Mouse (Mus musculus) spleen, postnatal 4 days (tissue): ENCODE measurements around the gene Tgfa.
A peak's percentile ranks its signal among the peaks of the same experiment; 100 is the strongest.

Source experiments
- DNase-seq, 2 experiments: peaks; one replicate each; pipeline ENCODE4 v3.0.0; 2022; ENCODE audit warnings: low spot score in 2 of 2

The Tgfa gene

GRCm38 (mm10) chr6:86194941-86195932, at the start of gene Tgfa:
Tgfa (plus strand) TSS chr6:86195223.
- peak; percentile 16 to 66 for DNase-seq

- DNase-seq, result no peak
Observed at GRCm38 (mm10) chr6:86148518-86148917, 46.5 kb upstream of the Tgfa start.

GRCm38 (mm10) chr6:86149001-86149400, 46.0 kb upstream of the Tgfa start:
- peak in 1 of 2 experiments; percentile 49 for DNase-seq

GRCm38 (mm10) chr6:86152676-86153075, 42.3 kb upstream of the Tgfa start:
- DNase-seq, result no peak

- DNase-seq, result no peak
Observed at GRCm38 (mm10) chr6:86153436-86153990, 41.5 kb upstream of the Tgfa start.

GRCm38 (mm10) chr6:86154006-86154405, 41.0 kb upstream of the Tgfa start:
- DNase-seq, result no peak

- DNase-seq, result no peak
Observed at GRCm38 (mm10) chr6:86154481-86154880, 40.5 kb upstream of the Tgfa start.

GRCm38 (mm10) chr6:86157253-86158234, 37.5 kb upstream of the Tgfa start:
- no peak for DNase-seq

GRCm38 (mm10) chr6:86160878-86161277, 34.1 kb upstream of the Tgfa start:
- DNase-seq, result no peak

- DNase-seq, result no peak
Observed at GRCm38 (mm10) chr6:86161586-86161985, 33.4 kb upstream of the Tgfa start.

GRCm38 (mm10) chr6:86164028-86164427, 31.0 kb upstream of the Tgfa start:
- no peak for DNase-seq

GRCm38 (mm10) chr6:86166426-86166825, 28.6 kb upstream of the Tgfa start:
- DNase-seq, result no peak

GRCm38 (mm10) chr6:86167851-86168250, 27.2 kb upstream of the Tgfa start:
- DNase-seq, result no peak

- no peak for DNase-seq
Observed at GRCm38 (mm10) chr6:86169166-86169565, 25.9 kb upstream of the Tgfa start.

GRCm38 (mm10) chr6:86176236-86176635, 18.8 kb upstream of the Tgfa start:
- DNase-seq, result no peak

- DNase-seq, result no peak
Observed at GRCm38 (mm10) chr6:86176721-86177120, 18.3 kb upstream of the Tgfa start.

- DNase-seq, result no peak
Observed at GRCm38 (mm10) chr6:86177331-86177982, 17.6 kb upstream of the Tgfa start.

GRCm38 (mm10) chr6:86180617-86181016, 14.4 kb upstream of the Tgfa start:
- DNase-seq, result no peak

- DNase-seq, result no peak
Observed at GRCm38 (mm10) chr6:86182016-86182415, 13.0 kb upstream of the Tgfa start.

GRCm38 (mm10) chr6:86182626-86183025, 12.4 kb upstream of the Tgfa start:
- no peak for DNase-seq
